ENCODE assay signal across 19 mouse cellular contexts in the genomic region with DNA sequence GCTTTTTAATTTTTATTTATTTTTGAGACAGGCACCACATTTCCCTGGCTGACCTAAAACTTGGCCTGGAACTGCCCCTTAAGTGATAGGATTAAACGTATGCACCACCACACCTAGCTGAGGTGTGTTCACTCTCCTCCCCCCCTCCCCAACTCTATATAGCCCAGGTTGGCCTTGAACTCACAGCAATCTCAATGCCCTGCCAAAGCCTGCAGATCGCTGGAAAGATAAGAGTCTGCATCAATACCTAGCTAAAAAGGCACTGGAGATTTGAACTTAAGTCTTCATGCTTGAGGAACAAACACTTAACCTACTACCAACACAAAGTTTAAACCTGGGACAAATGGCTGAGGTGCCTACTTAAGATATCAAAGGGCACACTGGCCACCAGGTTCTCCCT.
"Had no signal": no experiment of that assay in that cellular context is flagged by ENCODE, and none has a peak within 500 bp of the region (broad histone marks: within the 10 kb centered on the region; RNA-seq: fewer than 3 reads in every experiment).

No protein-coding gene starts in this region.

- H3K27ac ChIP-seq: liver, embryonic 15.5 days; lung, embryonic 15.5 days; midbrain, embryonic 13.5 days; neural tube, embryonic 13.5 days; neural tube, embryonic 15.5 days had no signal

- H3K36me3 ChIP-seq: liver, embryonic 15.5 days; lung, embryonic 15.5 days; midbrain, embryonic 13.5 days; neural tube, embryonic 13.5 days; neural tube, embryonic 15.5 days had no signal

- H3K9ac ChIP-seq: liver, embryonic 15.5 days; liver, postnatal 0 days; lung, embryonic 15.5 days; midbrain, embryonic 13.5 days; neural tube, embryonic 13.5 days; neural tube, embryonic 15.5 days had no signal

- ATAC-seq: liver, postnatal 0 days; midbrain, embryonic 13.5 days; midbrain, embryonic 16.5 days had no signal

- H3K27me3 ChIP-seq: lung, embryonic 15.5 days; midbrain, embryonic 13.5 days; neural tube, embryonic 13.5 days; neural tube, embryonic 15.5 days had no signal

- H3K4me2 ChIP-seq: liver, embryonic 15.5 days; lung, embryonic 15.5 days; midbrain, embryonic 11.5 days; midbrain, embryonic 13.5 days; neural tube, embryonic 13.5 days; neural tube, embryonic 15.5 days had no signal

- DNase-seq: liver, postnatal 0 days; lung, adult 2 months; lung, postnatal 10 days; lung, postnatal 4 days; retina, postnatal 1 day; right cerebral cortex, adult 18-20 months; right cerebral cortex, postnatal 25 days; right cerebral cortex, postnatal 4 days; thymus, adult 18-20 months; thymus, postnatal 14 days; thymus, postnatal 36 days had no signal

- H3K9me3 ChIP-seq: liver, embryonic 15.5 days; lung, embryonic 15.5 days; midbrain, embryonic 13.5 days; neural tube, embryonic 13.5 days; neural tube, embryonic 15.5 days had no signal

- H3K4me3 ChIP-seq: liver, embryonic 15.5 days; lung, embryonic 15.5 days; midbrain, embryonic 13.5 days; myocyte; neural tube, embryonic 13.5 days; neural tube, embryonic 15.5 days had no signal
